ENCODE assay signal across 27 mouse cellular contexts in genomic region chr8:47891641-47892040, GRCm38 (mm10).
A peak's percentile ranks its signal among the peaks of the same experiment; 100 is the strongest.
DNase-seq lines count a peak whose midpoint lies in the region; ATAC-seq and TF ChIP-seq lines count a peak whose summit lies in the region.
"Had no signal": no experiment of that assay in that cellular context is flagged by ENCODE, and none has a peak within 500 bp of the region (broad histone marks: within the 10 kb centered on the region; RNA-seq: fewer than 3 reads in every experiment).

No protein-coding gene starts in this region.

- no peak for TF ChIP-seq CTCF in brain, embryonic 14.5 days (IDR thresholded peaks at IDR 0.05; ENCODE audit: borderline replicate concordance, extremely low read depth, insufficient read depth, insufficient read length)

- ATAC-seq in forebrain, embryonic 14.5 days = no peak
- no peak for ATAC-seq in forebrain, embryonic 13.5 days
- no peak for ATAC-seq in midbrain, embryonic 11.5 days (ENCODE audit: low FRiP score)
- ATAC-seq in midbrain, embryonic 13.5 days = no peak
- ATAC-seq: activated CD4-positive, CD25-positive, alpha-beta regulatory T cell, adult 4 months; CD4-positive, CD25-positive, alpha-beta regulatory T cell, adult 4 months; forebrain, embryonic 16.5 days; Patski had no signal

- H3K4me1 ChIP-seq in forebrain, embryonic 14.5 days (ENCODE audit: control insufficient read depth, insufficient read depth, low read length) = no peaks in the 10 kb centered on the region
- peaks cover 13% of the 10 kb centered on the region; the same call in 1 of the 2 replicates for H3K4me1 ChIP-seq in forebrain, embryonic 13.5 days
- H3K4me1 ChIP-seq in midbrain, embryonic 11.5 days (ENCODE audit: control insufficient read depth, insufficient read depth, low read length) = 0 out of 2 replicates have a peak, but pooled peaks cover 2% of the 10 kb centered on the region
- H3K4me1 ChIP-seq in midbrain, embryonic 13.5 days (replicated peaks) = peaks cover 20% of the 10 kb centered on the region

- no peak for TF ChIP-seq POLR2A in brain, embryonic 14.5 days (IDR thresholded peaks at IDR 0.05; ENCODE audit: borderline replicate concordance, extremely low read depth, insufficient read depth, insufficient read length, poor library complexity, severe bottlenecking)

- WGBS in forebrain, embryonic 14.5 days = 47% methylated on average over 13 of the region's 13 CpGs
- WGBS in forebrain, embryonic 13.5 days = 44% methylated on average over 13 of the region's 13 CpGs
- 81% methylated on average over 13 of the region's 13 CpGs for WGBS in midbrain, embryonic 11.5 days
- WGBS in midbrain, embryonic 13.5 days = 76% methylated on average over 13 of the region's 13 CpGs

- H3K9me3 ChIP-seq in forebrain, embryonic 14.5 days (replicated peaks; ENCODE audit: control insufficient read depth, low read length) = no peaks in the 10 kb centered on the region
- no peaks in the 10 kb centered on the region for H3K9me3 ChIP-seq in forebrain, embryonic 13.5 days (replicated peaks)
- no peaks in the 10 kb centered on the region for H3K9me3 ChIP-seq in midbrain, embryonic 11.5 days (ENCODE audit: control insufficient read depth, low read length)
- H3K9me3 ChIP-seq in midbrain, embryonic 13.5 days = no peaks in the 10 kb centered on the region
- H3K9me3 ChIP-seq: embryonic facial prominence, embryonic 13.5 days; embryonic facial prominence, embryonic 15.5 days; forebrain, embryonic 10.5 days; forebrain, embryonic 12.5 days; G1E had no signal

- DNase-seq in forebrain, embryonic 14.5 days (ENCODE audit: low spot score) = peak; percentile 4
- DNase-seq in midbrain, embryonic 11.5 days (ENCODE audit: low spot score, missing footprints) = peak; percentile 69
- peak; percentile 26 for DNase-seq in brain, embryonic 14.5 days (ENCODE audit: low read depth)
- DNase-seq: adrenal gland, adult 8-10 months; adrenal gland, postnatal 14 days; adrenal gland, postnatal 36 days; B cell, adult 2 months; cerebellum, adult 11 months; cerebellum, adult 18-20 months; cerebellum, adult 8-10 months; cerebellum, adult 9-11 months; cerebellum, postnatal 14 days; cerebellum, postnatal 36 days; embryo, embryonic 11 days had no signal

- H3K27ac ChIP-seq in forebrain, embryonic 14.5 days (ENCODE audit: low read depth, low read length) = no peak overlapping the region
- no peak overlapping the region for H3K27ac ChIP-seq in forebrain, embryonic 13.5 days
- no peak overlapping the region for H3K27ac ChIP-seq in midbrain, embryonic 11.5 days (ENCODE audit: low read depth, low read length)
- no peak overlapping the region for H3K27ac ChIP-seq in midbrain, embryonic 13.5 days
- H3K27ac ChIP-seq: embryonic facial prominence, embryonic 13.5 days; embryonic facial prominence, embryonic 15.5 days; forebrain, embryonic 10.5 days; forebrain, embryonic 12.5 days had no signal

- H3K27me3 ChIP-seq in forebrain, embryonic 14.5 days (replicated peaks; ENCODE audit: control insufficient read depth, insufficient read depth, low read length) = no peaks in the 10 kb centered on the region
- no peaks in the 10 kb centered on the region for H3K27me3 ChIP-seq in forebrain, embryonic 13.5 days
- H3K27me3 ChIP-seq in midbrain, embryonic 11.5 days (ENCODE audit: control insufficient read depth, insufficient read depth, low read length) = no peaks in the 10 kb centered on the region
- no peaks in the 10 kb centered on the region for H3K27me3 ChIP-seq in midbrain, embryonic 13.5 days
- H3K27me3 ChIP-seq: CH12.LX; embryonic facial prominence, embryonic 13.5 days; embryonic facial prominence, embryonic 15.5 days; forebrain, embryonic 12.5 days; Patski had no signal

- H3K9ac ChIP-seq in forebrain, embryonic 14.5 days (ENCODE audit: low read length) = no peak overlapping the region
- no peak overlapping the region; the same call in 1 of the 2 replicates for H3K9ac ChIP-seq in forebrain, embryonic 13.5 days
- no peak overlapping the region for H3K9ac ChIP-seq in midbrain, embryonic 11.5 days (ENCODE audit: low read length)
- H3K9ac ChIP-seq in midbrain, embryonic 13.5 days (replicated peaks) = no peak overlapping the region
- H3K9ac ChIP-seq: embryonic facial prominence, embryonic 13.5 days; embryonic facial prominence, embryonic 15.5 days; forebrain, embryonic 12.5 days had no signal

- H3K4me2 ChIP-seq in forebrain, embryonic 14.5 days (ENCODE audit: low read length) = no peak overlapping the region
- no peak overlapping the region for H3K4me2 ChIP-seq in forebrain, embryonic 13.5 days
- no peak overlapping the region for H3K4me2 ChIP-seq in midbrain, embryonic 11.5 days
- H3K4me2 ChIP-seq in midbrain, embryonic 13.5 days (replicated peaks) = no peak overlapping the region
- H3K4me2 ChIP-seq: embryonic facial prominence, embryonic 13.5 days; embryonic facial prominence, embryonic 15.5 days; forebrain, embryonic 12.5 days had no signal

- H3K4me3 ChIP-seq in forebrain, embryonic 14.5 days (ENCODE audit: low read depth, low read length) = no peak overlapping the region
- H3K4me3 ChIP-seq in forebrain, embryonic 13.5 days = no peak overlapping the region
- no peak overlapping the region for H3K4me3 ChIP-seq in midbrain, embryonic 11.5 days (ENCODE audit: low read depth, low read length)
- H3K4me3 ChIP-seq in midbrain, embryonic 13.5 days (replicated peaks) = no peak overlapping the region
- H3K4me3 ChIP-seq: embryonic facial prominence, embryonic 13.5 days; embryonic facial prominence, embryonic 15.5 days; erythroblast, embryonic 14.5 days; forebrain, embryonic 10.5 days; forebrain, embryonic 12.5 days had no signal

- no peaks in the 10 kb centered on the region for H3K36me3 ChIP-seq in forebrain, embryonic 14.5 days (ENCODE audit: control insufficient read depth, insufficient read depth, low read length)
- no peaks in the 10 kb centered on the region for H3K36me3 ChIP-seq in forebrain, embryonic 13.5 days (ENCODE audit: poor library complexity, severe bottlenecking)
- H3K36me3 ChIP-seq in midbrain, embryonic 11.5 days (ENCODE audit: control insufficient read depth, insufficient read depth, low read length) = no peaks in the 10 kb centered on the region
- H3K36me3 ChIP-seq in midbrain, embryonic 13.5 days = no peaks in the 10 kb centered on the region
- H3K36me3 ChIP-seq: forebrain, embryonic 12.5 days had no signal

Comparison
In these comparisons a context has a peak if more than half of its experiments do, and no peak if none do; other contexts are left out.
1. DNase-seq: peak in every context shown above with its lines; median percentile 69 in midbrain, embryonic 11.5 days; 26 in brain, embryonic 14.5 days; 4 in forebrain, embryonic 14.5 days.